Mouse (Mus musculus): ENCODE data around the gene Pcca. TPM values are rescaled to one million over a fixed set of nuclear protein-coding genes. Genes with fewer than 3 reads are reported as not detected.
A peak's percentile ranks its signal among the peaks of the same experiment; 100 is the strongest.

Gene Pcca
- polyA plus RNA-seq, 1 experiment from 2014 or later = 33.3 TPM

DNA sequence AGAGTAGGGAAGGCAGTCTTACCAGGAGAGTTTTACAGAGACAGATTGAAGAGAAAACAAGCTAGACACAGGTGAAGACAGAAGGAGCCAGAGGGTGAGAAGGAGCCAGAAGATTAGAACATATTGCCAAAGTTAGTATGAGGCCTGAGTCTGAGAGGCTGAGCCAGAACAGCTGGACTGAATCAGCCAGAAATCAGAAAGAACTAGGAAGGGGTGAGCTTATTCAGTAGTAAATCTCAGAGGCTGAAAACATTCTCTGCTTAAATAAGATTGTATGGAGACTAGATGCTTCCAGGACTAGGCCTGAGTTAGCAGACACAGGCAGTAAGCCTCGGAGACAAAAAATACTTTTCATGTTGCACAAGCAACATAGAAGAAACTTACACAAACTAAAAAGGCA is 325.7 kb downstream of the Pcca start:
- Histone ChIP-seq H3K4me2 (ENCODE audit: low read length) (no peak overlapping the region), H3K36me3 (ENCODE audit: control insufficient read depth, insufficient read depth, low read length) (no peaks in the 10 kb centered on the region), H3K4me1 (ENCODE audit: control insufficient read depth, insufficient read depth, low read depth, low read length) (no peaks in the 10 kb centered on the region), H3K9ac (ENCODE audit: low read depth, low read length) (no peak overlapping the region), H3K27ac (ENCODE audit: low read depth, low read length) (no peak overlapping the region), H3K27me3 (replicated peaks; ENCODE audit: control insufficient read depth, insufficient read depth, low read length) (no peaks in the 10 kb centered on the region), H3K4me3 (ENCODE audit: low read length) (no peak overlapping the region), H3K9me3 (ENCODE audit: control insufficient read depth, low read length) (no peaks in the 10 kb centered on the region)
- ATAC-seq = no peak
- WGBS = 95% methylated on average over 1 of the region's 1 CpGs

DNA sequence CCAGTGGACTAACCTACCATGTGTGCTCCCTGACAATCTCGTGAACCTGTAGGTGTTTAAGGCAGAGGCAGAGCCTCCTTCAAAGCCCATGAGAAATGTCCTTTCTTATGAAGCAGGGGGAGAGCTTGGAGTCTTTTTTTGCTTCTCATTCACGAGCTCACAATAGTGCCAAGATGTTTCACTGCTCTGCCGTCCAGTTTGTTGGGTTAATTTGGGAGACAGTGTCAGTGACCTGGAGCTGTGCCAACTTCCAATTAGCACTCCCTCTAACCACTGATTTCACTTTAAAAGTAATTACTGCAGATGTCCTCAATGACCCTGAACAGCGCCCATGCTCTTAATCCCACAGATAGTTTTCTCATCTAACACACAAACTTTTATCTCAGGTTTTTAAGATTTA is 328.5 kb downstream of the Pcca start:
- Histone ChIP-seq H3K4me2 (ENCODE audit: low read length) (no peak overlapping the region), H3K9me3 (ENCODE audit: control insufficient read depth, low read length) (no peaks in the 10 kb centered on the region), H3K27ac (ENCODE audit: low read depth, low read length) (no peak overlapping the region), H3K36me3 (ENCODE audit: control insufficient read depth, insufficient read depth, low read length) (no peaks in the 10 kb centered on the region), H3K4me1 (ENCODE audit: control insufficient read depth, insufficient read depth, low read depth, low read length) (no peaks in the 10 kb centered on the region), H3K9ac (ENCODE audit: low read depth, low read length) (no peak overlapping the region), H3K4me3 (ENCODE audit: low read length) (no peak overlapping the region), H3K27me3 (replicated peaks; ENCODE audit: control insufficient read depth, insufficient read depth, low read length) (no peaks in the 10 kb centered on the region; the same call in 1 of the 2 replicates)
- no peak for ATAC-seq
- WGBS = 38% methylated on average over 4 of the region's 4 CpGs

DNA sequence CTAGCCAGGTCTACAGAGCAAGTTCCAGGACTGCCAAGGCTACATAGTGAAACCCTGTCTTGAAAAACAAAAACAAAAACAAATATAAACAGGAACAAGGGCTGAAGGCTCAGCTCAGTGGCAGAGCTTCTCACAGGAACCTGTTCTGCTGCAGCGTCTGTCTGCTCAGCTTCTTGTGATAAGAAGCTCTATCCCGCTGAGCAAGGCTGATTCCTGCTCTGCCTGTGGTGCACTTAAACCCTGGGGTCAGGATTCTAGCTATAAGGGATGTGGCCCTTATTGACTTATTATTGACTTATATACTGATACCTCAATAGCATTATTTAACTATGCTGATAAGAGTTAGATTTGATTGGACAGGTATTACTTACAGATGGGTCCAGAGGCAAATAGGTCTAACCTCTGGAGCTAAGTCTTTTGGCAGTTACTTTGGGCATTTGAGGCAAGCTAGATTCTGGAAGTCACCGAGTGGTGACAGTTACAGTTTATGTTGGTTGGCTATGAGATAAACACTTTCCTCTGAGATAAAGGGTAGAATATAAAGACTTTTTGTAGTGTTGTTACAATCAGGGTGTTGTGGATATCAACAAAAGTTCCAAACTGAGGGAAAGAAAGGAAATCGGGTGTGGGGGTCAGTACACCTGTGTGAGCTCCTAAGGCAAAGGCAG is 331.5 kb downstream of the Pcca start:
- ATAC-seq = no peak
- 80% methylated on average over 4 of the region's 4 CpGs for WGBS
- H3K27me3 ChIP-seq (replicated peaks; ENCODE audit: control insufficient read depth, insufficient read depth, low read length) = no peaks in the 10 kb centered on the region; the same call in 1 of the 2 replicates

DNA sequence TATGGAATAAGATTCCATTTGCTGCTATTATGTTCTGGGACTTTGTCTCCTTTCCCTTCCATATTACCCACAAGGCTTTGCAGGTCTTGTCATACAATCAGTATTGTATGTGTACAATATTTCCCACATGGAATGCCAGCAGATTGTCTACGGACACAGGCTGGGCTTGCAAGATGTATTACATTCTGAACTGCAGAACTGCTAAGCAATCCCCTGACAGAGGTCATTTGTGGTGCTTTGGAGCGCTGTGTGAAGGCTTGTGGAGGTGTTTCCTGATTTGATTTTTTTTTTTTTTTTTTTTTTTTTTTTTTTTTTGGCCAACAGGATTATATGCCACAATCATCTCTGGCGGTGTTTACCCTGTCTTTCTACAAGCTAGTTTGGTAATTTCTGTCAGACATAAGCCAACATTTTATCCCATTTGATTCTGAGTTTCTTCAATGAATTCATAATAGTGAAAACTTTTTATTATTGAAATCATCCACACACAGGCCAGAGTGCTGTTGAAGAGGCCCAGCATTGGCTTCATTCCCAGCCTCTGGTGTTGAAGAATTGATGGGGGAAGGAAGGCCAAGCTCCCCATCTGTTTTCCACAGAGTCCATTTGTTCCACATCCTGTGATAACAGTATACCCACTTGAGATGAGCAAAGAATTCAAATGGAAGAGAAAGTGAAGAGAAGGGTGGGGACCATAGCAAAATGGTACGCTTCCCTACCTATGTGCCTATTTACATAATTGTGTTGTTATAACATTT is 333.6 kb downstream of the Pcca start:
- Histone ChIP-seq H3K4me2 (ENCODE audit: low read length) (no peak overlapping the region), H3K4me1 (ENCODE audit: control insufficient read depth, insufficient read depth, low read depth, low read length) (peaks cover 7% of the 10 kb centered on the region), H3K9ac (ENCODE audit: low read depth, low read length) (no peak overlapping the region), H3K27ac (ENCODE audit: low read depth, low read length) (no peak overlapping the region), H3K9me3 (ENCODE audit: control insufficient read depth, low read length) (no peaks in the 10 kb centered on the region), H3K36me3 (ENCODE audit: control insufficient read depth, insufficient read depth, low read length) (no peaks in the 10 kb centered on the region), H3K4me3 (ENCODE audit: low read length) (no peak overlapping the region), H3K27me3 (replicated peaks; ENCODE audit: control insufficient read depth, insufficient read depth, low read length) (no peaks in the 10 kb centered on the region; the same call in 1 of the 2 replicates)
- ATAC-seq = no peak
- 68% methylated on average over 4 of the region's 4 CpGs for WGBS

More for the DNA sequence above, 331.5 kb downstream of the Pcca start:
- no peak overlapping the region for H3K4me3 ChIP-seq (ENCODE audit: low read length)
- no peaks in the 10 kb centered on the region for H3K9me3 ChIP-seq (ENCODE audit: control insufficient read depth, low read length)
- H3K4me2 ChIP-seq (ENCODE audit: low read length) = no peak overlapping the region
- no peak overlapping the region for H3K27ac ChIP-seq (ENCODE audit: low read depth, low read length)
- H3K4me1 ChIP-seq (ENCODE audit: control insufficient read depth, insufficient read depth, low read depth, low read length) = no peaks in the 10 kb centered on the region; the same call in 1 of the 2 replicates
- no peaks in the 10 kb centered on the region for H3K36me3 ChIP-seq (ENCODE audit: control insufficient read depth, insufficient read depth, low read length)
- H3K9ac ChIP-seq (ENCODE audit: low read depth, low read length) = no peak overlapping the region

DNA sequence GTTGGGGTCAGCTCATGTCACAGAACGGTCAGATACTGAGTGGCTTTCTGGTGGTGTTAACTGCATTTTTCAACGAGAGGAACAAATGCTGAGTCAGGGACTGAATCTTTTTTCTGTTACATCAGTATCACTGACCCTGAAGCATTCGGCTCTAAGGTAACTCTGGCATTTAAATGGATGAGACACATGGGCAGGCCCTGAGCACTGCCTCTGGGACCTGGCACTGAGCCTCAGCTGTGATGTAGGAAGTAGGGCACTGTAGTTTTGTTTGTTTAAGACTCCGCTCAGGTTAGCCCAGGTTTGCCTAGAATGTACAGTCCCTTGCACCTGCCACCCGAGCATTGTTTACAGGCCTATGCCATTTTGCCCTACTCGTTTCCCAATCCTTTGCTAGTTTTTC is 335.7 kb downstream of the Pcca start:
- Histone ChIP-seq H3K9me3 (ENCODE audit: control insufficient read depth, low read length) (no peaks in the 10 kb centered on the region), H3K4me1 (ENCODE audit: control insufficient read depth, insufficient read depth, low read depth, low read length) (peaks cover 7% of the 10 kb centered on the region), H3K36me3 (ENCODE audit: control insufficient read depth, insufficient read depth, low read length) (no peaks in the 10 kb centered on the region), H3K9ac (ENCODE audit: low read depth, low read length) (no peak overlapping the region), H3K27me3 (replicated peaks; ENCODE audit: control insufficient read depth, insufficient read depth, low read length) (no peaks in the 10 kb centered on the region; the same call in 1 of the 2 replicates), H3K4me2 (ENCODE audit: low read length) (no peak overlapping the region), H3K4me3 (ENCODE audit: low read length) (no peak overlapping the region), H3K27ac (ENCODE audit: low read depth, low read length) (no peak overlapping the region)
- 66% methylated on average over 6 of the region's 6 CpGs for WGBS
- no peak for ATAC-seq

DNA sequence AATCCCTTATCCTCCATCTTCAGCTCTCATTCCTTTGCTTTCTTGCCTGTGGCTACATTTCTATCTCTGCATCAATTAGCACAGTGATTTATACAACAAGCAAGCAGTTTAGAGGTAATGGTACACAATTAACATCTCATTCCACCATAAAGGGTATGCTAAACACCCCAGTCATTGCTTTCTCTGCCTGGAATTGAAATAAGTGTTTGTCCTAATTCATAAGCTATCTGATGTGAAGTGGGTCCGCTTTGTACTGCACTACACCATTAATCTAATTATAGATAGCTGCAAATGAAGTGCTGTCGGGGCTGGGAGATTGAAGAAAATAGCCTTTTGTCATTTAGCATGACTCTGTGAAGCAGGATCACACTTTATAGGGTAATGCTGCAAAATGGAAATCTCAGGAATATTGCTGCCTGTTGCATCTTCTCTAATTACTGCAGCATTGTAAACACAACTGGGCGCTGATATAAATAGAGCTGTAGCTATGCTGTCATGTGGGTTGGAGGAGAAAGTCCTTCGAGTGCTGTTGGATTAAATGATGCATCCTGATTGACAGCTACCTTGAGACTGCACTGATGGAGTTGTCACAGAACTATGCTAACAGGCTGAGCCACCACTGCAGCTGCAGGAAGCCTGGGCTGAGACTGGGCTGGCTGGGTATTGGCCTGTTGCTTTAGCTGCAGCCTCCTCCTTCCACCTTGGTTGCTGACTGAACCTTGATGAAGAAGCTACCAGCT is 337.9 kb downstream of the Pcca start:
- WGBS = 34% methylated on average over 4 of the region's 4 CpGs
- Histone ChIP-seq H3K4me1 (ENCODE audit: control insufficient read depth, insufficient read depth, low read depth, low read length) (peaks cover 11% of the 10 kb centered on the region), H3K27ac (ENCODE audit: low read depth, low read length) (no peak overlapping the region), H3K27me3 (replicated peaks; ENCODE audit: control insufficient read depth, insufficient read depth, low read length) (no peaks in the 10 kb centered on the region), H3K36me3 (ENCODE audit: control insufficient read depth, insufficient read depth, low read length) (no peaks in the 10 kb centered on the region), H3K4me3 (ENCODE audit: low read length) (no peak overlapping the region), H3K9ac (ENCODE audit: low read depth, low read length) (no peak overlapping the region), H3K9me3 (ENCODE audit: control insufficient read depth, low read length) (no peaks in the 10 kb centered on the region), H3K4me2 (ENCODE audit: low read length) (no peak overlapping the region)
- no peak for ATAC-seq

DNA sequence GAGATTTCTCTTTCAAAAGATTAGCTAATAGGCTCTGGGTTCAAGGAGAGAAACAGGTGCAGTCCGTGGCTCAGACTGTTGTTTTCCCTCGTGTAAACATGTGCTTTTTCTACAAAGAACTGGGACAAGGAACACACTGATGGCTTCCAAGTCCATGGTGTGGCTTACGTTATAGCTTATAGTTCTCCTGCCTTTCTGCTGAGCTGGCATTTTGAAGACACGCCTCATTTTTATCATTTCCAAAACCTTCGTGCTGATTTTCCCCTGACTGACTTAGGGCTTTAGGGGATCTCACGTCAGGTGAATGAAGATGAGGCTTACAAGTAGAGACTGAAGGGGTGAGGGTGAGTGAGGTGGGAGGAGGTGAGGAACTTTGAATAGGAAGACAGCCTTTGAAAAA is 338.5 kb downstream of the Pcca start:
- H3K4me2 ChIP-seq (ENCODE audit: low read length) = no peak overlapping the region
- ATAC-seq = no peak
- H3K9me3 ChIP-seq (ENCODE audit: control insufficient read depth, low read length) = no peaks in the 10 kb centered on the region
- peaks cover 11% of the 10 kb centered on the region for H3K4me1 ChIP-seq (ENCODE audit: control insufficient read depth, insufficient read depth, low read depth, low read length)
- H3K27me3 ChIP-seq (replicated peaks; ENCODE audit: control insufficient read depth, insufficient read depth, low read length) = no peaks in the 10 kb centered on the region
- no peaks in the 10 kb centered on the region for H3K36me3 ChIP-seq (ENCODE audit: control insufficient read depth, insufficient read depth, low read length)
- no peak overlapping the region for H3K27ac ChIP-seq (ENCODE audit: low read depth, low read length)
- 73% methylated on average over 6 of the region's 6 CpGs for WGBS
- no peak overlapping the region for H3K9ac ChIP-seq (ENCODE audit: low read depth, low read length)
- no peak overlapping the region for H3K4me3 ChIP-seq (ENCODE audit: low read length)

DNA sequence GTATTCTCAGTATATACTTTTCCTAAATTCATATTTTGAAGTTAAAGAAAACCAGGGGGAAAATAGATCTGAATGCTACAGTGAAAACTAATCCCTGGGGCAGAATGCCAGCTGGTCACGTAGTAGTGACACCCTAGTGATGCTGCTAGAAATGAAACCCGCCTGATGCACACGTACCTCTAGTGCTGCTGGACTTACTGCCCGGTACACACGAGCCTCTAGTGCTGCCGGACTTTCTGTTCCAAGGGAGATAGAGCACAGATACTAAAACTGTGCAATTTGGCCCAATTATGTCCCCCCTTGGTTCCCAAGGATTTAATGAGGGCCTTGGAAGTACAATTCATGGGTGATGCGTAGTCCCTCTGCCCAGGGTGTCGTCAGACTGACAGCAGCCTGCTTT is 340.9 kb downstream of the Pcca start:
- peaks cover 11% of the 10 kb centered on the region for H3K4me1 ChIP-seq (ENCODE audit: control insufficient read depth, insufficient read depth, low read depth, low read length)

DNA sequence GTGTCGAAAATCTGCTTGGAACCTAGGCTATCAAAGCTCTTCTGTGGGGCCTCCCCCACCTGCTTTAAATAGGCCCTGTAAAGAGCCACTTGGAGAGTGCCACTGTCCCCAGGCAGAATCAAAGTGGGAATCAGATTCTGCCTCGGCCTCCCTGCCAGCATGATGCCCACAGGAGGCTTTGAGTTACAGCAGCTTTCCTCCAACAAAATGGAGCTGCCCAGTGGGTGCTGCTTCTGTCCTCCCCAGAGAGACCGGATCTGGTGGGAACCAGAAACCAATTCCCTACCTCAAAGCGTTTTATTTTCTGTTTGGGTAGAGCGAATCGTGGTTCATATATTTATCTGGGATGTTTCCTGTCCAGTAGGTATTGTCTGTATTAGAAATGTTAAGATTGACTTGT is 341.5 kb downstream of the Pcca start:
- Histone ChIP-seq H3K4me2 (ENCODE audit: low read length) (no peak overlapping the region), H3K36me3 (ENCODE audit: control insufficient read depth, insufficient read depth, low read length) (no peaks in the 10 kb centered on the region), H3K27ac (ENCODE audit: low read depth, low read length) (peak overlapping the region; percentile 32), H3K4me1 (ENCODE audit: control insufficient read depth, insufficient read depth, low read depth, low read length) (peaks cover 11% of the 10 kb centered on the region), H3K27me3 (replicated peaks; ENCODE audit: control insufficient read depth, insufficient read depth, low read length) (no peaks in the 10 kb centered on the region), H3K9me3 (ENCODE audit: control insufficient read depth, low read length) (no peaks in the 10 kb centered on the region), H3K4me3 (ENCODE audit: low read length) (no peak overlapping the region), H3K9ac (ENCODE audit: low read depth, low read length) (0 out of 2 replicates have a peak overlapping the region, but pooled peaks have one; percentile 5)
- WGBS = 32% methylated on average over 6 of the region's 6 CpGs
- ATAC-seq = no peak

More for the DNA sequence above, 340.9 kb downstream of the Pcca start:
- H3K27me3 ChIP-seq (replicated peaks; ENCODE audit: control insufficient read depth, insufficient read depth, low read length) = no peaks in the 10 kb centered on the region
- no peak overlapping the region for H3K4me2 ChIP-seq (ENCODE audit: low read length)
- no peaks in the 10 kb centered on the region for H3K9me3 ChIP-seq (ENCODE audit: control insufficient read depth, low read length)
- WGBS = 54% methylated on average over 8 of the region's 8 CpGs
- H3K4me3 ChIP-seq (ENCODE audit: low read length) = no peak overlapping the region
- no peak overlapping the region for H3K27ac ChIP-seq (ENCODE audit: low read depth, low read length)
- H3K9ac ChIP-seq (ENCODE audit: low read depth, low read length) = no peak overlapping the region
- no peak for ATAC-seq
- no peaks in the 10 kb centered on the region for H3K36me3 ChIP-seq (ENCODE audit: control insufficient read depth, insufficient read depth, low read length)
